Mouse (Mus musculus) thymus, adult 2 months (tissue): ENCODE data around the gene Csmd2. TPM values are rescaled to one million over a fixed set of nuclear protein-coding genes. Genes with fewer than 3 reads are reported as not detected.

ENCODE experiments used
- DNase-seq: peaks from one replicate; pipeline ENCODE4 v3.0.0; 2021
- H3K27ac ChIP-seq: fragments of 200-500 bp; 2 replicates; pipeline ENCODE4 v1.5.1; 2012; ENCODE audit warnings: low read length, control low read depth; ENCODE audit not compliant: control insufficient read depth, insufficient read depth
- H3K27me3 ChIP-seq: fragments of 200-500 bp; 2 replicates; pipeline ENCODE4 v1.6.1; 2012; ENCODE audit warnings: mild to moderate bottlenecking, low read length, moderate library complexity, mixed read lengths; ENCODE audit not compliant: control insufficient read depth, insufficient read depth
- H3K36me3 ChIP-seq: fragments of 200-500 bp; 2 replicates; pipeline ENCODE4 v1.6.1; 2012; ENCODE audit warnings: mild to moderate bottlenecking, low read length, moderate library complexity; ENCODE audit not compliant: control insufficient read depth, insufficient read depth
- H3K4me1 ChIP-seq: fragments of 200-500 bp; replicated peaks from 2 replicates; pipeline ENCODE4 v1.6.1; 2012; ENCODE audit warnings: low read length; ENCODE audit not compliant: control insufficient read depth, insufficient read depth
- H3K4me3 ChIP-seq: fragments of 200-500 bp; 2 replicates; pipeline ENCODE4 v1.5.1; 2012; ENCODE audit warnings: mild to moderate bottlenecking, low read length, control low read depth, moderate library complexity; ENCODE audit not compliant: control insufficient read depth, insufficient read depth
- CTCF ChIP-seq: fragments of 200-500 bp; IDR thresholded peaks from 2 replicates; pipeline ENCODE4 v1.5.1; 2012; ENCODE audit warnings: mild to moderate bottlenecking, control low read depth, low read length, moderate library complexity, borderline replicate concordance; ENCODE audit not compliant: control insufficient read depth, poor library complexity, insufficient read depth; ENCODE audit errors: extremely low read depth
- POLR2A ChIP-seq: fragments of 200-500 bp; IDR thresholded peaks from 2 replicates; pipeline ENCODE4 v1.6.1; 2012; ENCODE audit warnings: mild to moderate bottlenecking, low read length, control low read depth, moderate library complexity; ENCODE audit not compliant: control insufficient read depth, poor library complexity, insufficient read depth; ENCODE audit errors: extremely low read depth
- WGBS: fragments of 180-500 bp; shearing (Covaris S2); methylation state at CpG from one replicate; pipeline ENCODE4 v1.1.7; 2018; 5-methylcytosine and 5-hydroxymethylcytosine counted together
- polyA plus RNA-seq: library from polyadenylated mRNA; depleted of rRNA; stranded (reverse); fragments of >200 nt; gene quantifications from 2 replicates; pipeline ENCODE4 v1.2.3, GENCODE M21; 2012

Csmd2 gene
- polyA plus RNA-seq, 1 experiment: 0.50 TPM

DNA sequence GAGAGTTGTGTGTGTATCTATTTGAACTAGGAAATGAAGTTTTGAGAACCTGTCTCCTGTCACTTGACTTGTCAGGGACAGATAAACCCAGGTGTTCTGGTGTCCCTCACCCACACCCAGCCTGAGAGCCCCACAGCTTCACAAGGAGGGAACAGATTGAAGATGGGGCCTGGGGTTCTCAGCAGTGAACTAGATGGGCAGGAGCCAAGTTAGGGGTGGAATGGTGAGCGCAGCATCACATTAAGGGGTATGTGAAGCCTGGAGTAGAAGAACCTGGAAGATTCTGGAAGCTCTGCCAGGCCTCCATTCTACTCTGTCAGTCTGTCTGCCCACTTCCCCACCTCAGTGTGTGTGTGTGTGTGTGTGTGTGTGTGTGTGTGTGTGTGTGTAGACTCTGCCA, 184.0 kb downstream of the Csmd2 start:
- Histone ChIP-seq H3K27ac (no peak overlapping the region), H3K36me3 (no peaks in the 10 kb centered on the region), H3K27me3 (no peaks in the 10 kb centered on the region), H3K4me3 (no peak overlapping the region), H3K4me1 (no peaks in the 10 kb centered on the region)
- TF ChIP-seq CTCF (no peak), POLR2A (no peak)
- no peak for DNase-seq
- 95% methylated on average over 1 of the region's 1 CpGs for WGBS

DNA sequence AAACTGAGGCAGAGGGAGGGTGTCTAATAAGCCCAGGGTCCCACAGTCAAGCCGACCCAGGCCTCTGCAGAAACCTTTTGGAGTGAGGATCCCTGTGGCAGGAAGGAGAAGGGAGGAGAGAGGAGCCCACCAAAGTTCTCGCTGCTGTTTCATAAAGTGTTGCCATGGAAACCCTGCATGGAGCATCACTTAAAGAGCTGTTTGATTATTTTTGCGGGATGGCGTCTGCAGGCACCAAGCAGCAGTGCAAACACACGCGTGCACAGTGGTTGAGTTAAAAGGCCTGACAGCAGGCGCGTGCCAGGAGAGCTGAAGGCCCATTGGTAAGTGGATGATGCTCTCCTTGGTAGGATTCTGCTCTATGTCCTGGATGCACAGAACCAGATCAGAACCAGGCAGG, 191.3 kb downstream of the Csmd2 start:
- WGBS: 93% methylated on average over 8 of the region's 8 CpGs
- Histone ChIP-seq H3K27ac (no peak overlapping the region), H3K4me1 (no peaks in the 10 kb centered on the region), H3K4me3 (no peak overlapping the region), H3K27me3 (no peaks in the 10 kb centered on the region), H3K36me3 (no peaks in the 10 kb centered on the region)
- no peak for TF ChIP-seq POLR2A
- TF ChIP-seq CTCF: no peak
- DNase-seq: no peak

DNA sequence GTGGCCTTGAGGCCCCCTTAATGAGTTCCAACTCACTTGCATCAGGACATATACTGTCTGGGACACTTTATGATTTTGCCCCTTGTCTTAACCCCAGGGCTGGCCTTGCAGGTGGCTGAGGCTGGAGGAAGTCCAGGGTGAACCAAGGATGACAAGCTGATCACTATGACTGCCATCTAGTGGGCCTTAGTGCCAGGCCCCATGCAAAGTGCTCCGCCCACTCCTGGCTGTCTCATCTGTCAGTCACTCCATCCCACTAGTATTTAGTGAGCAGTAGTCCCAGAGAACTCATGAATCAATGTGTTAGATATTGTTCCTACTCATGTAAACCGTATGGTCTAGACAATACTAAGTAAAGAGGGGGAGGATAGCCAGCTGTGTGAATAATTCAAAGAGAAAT, 191.9 kb downstream of the Csmd2 start:
- Histone ChIP-seq H3K36me3 (no peaks in the 10 kb centered on the region), H3K27me3 (no peaks in the 10 kb centered on the region), H3K27ac (no peak overlapping the region), H3K4me1 (no peaks in the 10 kb centered on the region), H3K4me3 (no peak overlapping the region)
- TF ChIP-seq CTCF (no peak), POLR2A (no peak)
- WGBS: 82% methylated on average over 2 of the region's 2 CpGs
- no peak for DNase-seq

DNA sequence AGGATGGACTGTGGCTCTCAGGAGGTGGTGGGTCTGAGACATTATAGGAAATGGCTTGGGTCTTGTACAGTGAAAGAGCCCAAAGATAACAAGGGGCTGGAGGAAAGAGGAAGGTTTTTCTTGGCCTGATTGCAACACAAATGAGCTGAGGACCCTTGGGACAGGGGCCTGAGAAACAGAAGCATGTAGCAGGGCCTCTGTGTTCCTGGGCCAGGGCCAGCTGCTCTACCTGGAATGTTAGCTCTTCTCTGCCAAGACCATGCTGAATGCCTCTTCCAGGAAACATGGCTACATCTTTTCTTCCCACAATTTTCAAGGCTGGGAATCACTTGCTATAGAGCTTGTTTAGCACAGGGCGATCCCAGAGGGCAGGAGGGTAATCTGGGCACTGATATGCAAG, 197.1 kb downstream of the Csmd2 start:
- Histone ChIP-seq H3K27ac (no peak overlapping the region), H3K4me1 (no peaks in the 10 kb centered on the region), H3K4me3 (no peak overlapping the region), H3K27me3 (no peaks in the 10 kb centered on the region), H3K36me3 (no peaks in the 10 kb centered on the region)
- WGBS: 78% methylated on average over 1 of the region's 1 CpGs
- no peak for DNase-seq
- TF ChIP-seq CTCF: no peak
- TF ChIP-seq POLR2A: no peak

DNA sequence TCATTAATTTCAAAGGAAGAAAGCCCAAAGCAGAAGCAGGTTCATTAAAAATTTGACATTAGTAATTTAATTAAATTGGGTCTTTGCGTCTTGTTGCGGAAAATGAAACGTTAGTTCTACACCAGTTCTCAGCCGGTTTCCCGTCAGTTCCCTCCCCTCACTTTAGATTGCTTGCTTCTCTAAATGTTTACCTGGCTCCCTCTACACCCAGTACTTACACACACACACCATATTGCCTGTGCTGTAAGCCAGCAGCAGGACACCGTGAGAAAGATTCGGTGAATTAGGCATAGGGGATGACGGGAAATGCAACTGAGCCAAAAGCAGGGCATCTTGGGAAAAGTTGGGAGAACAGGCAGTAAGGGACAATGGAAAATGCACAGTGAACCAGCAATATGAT, 206.8 kb downstream of the Csmd2 start:
- DNase-seq: no peak
- no peaks in the 10 kb centered on the region for H3K4me1 ChIP-seq
- no peak overlapping the region for H3K27ac ChIP-seq
- TF ChIP-seq CTCF: no peak
- TF ChIP-seq POLR2A: no peak
- no peaks in the 10 kb centered on the region for H3K27me3 ChIP-seq
- no peak overlapping the region for H3K4me3 ChIP-seq
- H3K36me3 ChIP-seq: no peaks in the 10 kb centered on the region
- WGBS: 97% methylated on average over 8 of the region's 8 CpGs

DNA sequence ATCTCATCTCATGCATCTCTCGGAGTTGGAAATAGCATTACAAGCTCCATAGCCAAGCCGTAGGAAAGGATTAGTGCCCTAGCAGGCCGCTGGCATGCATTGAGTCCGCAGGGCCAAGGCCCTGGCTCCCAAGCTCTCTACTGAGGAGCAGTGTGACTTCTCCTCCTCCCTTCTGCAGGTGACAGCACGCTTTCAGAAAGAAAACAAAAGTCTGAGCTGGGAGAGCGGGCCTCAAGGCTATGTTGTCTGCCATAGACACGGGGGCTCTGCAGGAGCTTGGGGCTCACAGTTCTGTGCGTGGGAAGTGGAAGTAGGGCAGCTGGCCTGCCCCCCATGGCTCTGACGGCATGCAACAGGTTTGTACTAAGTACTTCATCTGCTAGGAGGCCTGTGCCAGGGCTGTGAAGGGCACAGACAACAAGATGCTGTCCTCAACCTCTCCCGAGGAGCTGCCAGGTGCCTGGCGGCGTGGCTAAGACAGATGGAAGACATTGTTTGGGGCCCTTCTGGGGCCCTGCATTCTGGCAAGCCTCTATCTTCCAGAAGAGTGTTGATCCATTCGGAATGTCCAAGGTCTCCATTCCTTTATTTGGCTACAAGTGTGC, 230.4 kb downstream of the Csmd2 start:
- Histone ChIP-seq H3K4me1 (no peaks in the 10 kb centered on the region), H3K27me3 (no peaks in the 10 kb centered on the region), H3K27ac (no peak overlapping the region), H3K4me3 (no peak overlapping the region), H3K36me3 (no peaks in the 10 kb centered on the region)
- no peak for DNase-seq
- TF ChIP-seq CTCF (no peak), POLR2A (no peak)
- WGBS: 84% methylated on average over 13 of the region's 13 CpGs

DNA sequence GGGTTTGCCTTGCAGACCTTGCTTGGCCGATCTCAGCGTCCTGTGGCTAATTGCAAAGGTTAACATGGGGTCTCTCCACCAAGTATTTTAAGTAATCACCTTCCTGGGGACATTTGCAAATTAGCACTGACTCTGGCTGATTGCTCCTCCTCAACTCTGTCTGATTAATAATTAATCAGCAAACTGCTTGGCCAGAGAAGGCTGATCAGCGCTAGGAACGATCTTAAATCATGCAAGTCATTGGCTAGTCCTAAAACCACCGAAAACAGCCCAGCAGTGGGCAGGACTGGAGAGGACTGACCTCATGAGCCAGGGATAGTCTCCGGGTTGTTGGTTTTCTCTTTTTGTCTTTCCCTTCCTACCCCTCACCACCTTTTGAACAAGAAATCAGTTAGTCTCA, 236.8 kb downstream of the Csmd2 start:
- TF ChIP-seq POLR2A (no peak), CTCF (no peak)
- Histone ChIP-seq H3K27me3 (no peaks in the 10 kb centered on the region), H3K27ac (no peak overlapping the region), H3K4me1 (no peaks in the 10 kb centered on the region), H3K4me3 (no peak overlapping the region), H3K36me3 (no peaks in the 10 kb centered on the region)
- WGBS: 88% methylated on average over 6 of the region's 6 CpGs
- DNase-seq: no peak
